Mouse (Mus musculus) heart, adult 2 months (tissue): ENCODE measurements around the gene Bri3bp. TPM values are rescaled to one million over a fixed set of nuclear protein-coding genes. Genes with fewer than 3 reads are reported as not detected.

Experiments
- DNase-seq, 2 experiments: peaks; one replicate each; pipeline ENCODE4 v3.0.0; 2021
- H3K27ac ChIP-seq: fragments of 200-600 bp; 2 replicates; pipeline ENCODE4 v1.8.1; 2022
- H3K27me3 ChIP-seq: fragments of 200-500 bp; 2 replicates; pipeline ENCODE4 v1.6.1; 2012; ENCODE audit warnings: mild to moderate bottlenecking, low read length, inconsistent platforms, mixed read lengths; ENCODE audit not compliant: control insufficient read depth, insufficient read depth
- H3K36me3 ChIP-seq: fragments of 200-500 bp; 2 replicates; pipeline ENCODE4 v1.6.1; 2012; ENCODE audit warnings: low read length, inconsistent platforms; ENCODE audit not compliant: control insufficient read depth, insufficient read depth
- H3K4me1 ChIP-seq: fragments of 200-500 bp; 2 replicates; pipeline ENCODE4 v1.6.1; 2011; ENCODE audit warnings: low read length; ENCODE audit not compliant: control insufficient read depth, insufficient read depth
- H3K4me3 ChIP-seq: fragments of 200-600 bp; 2 replicates; pipeline ENCODE4 v1.8.1; 2022
- H3K79me2 ChIP-seq: fragments of 200-500 bp; replicated peaks from 2 replicates; pipeline ENCODE4 v1.6.1; 2012; ENCODE audit warnings: mild to moderate bottlenecking, inconsistent platforms, low read length, moderate library complexity, mixed read lengths; ENCODE audit not compliant: control insufficient read depth, insufficient read depth
- H3K9ac ChIP-seq: fragments of 200-500 bp; 2 replicates; pipeline ENCODE4 v1.6.1; 2012; ENCODE audit warnings: low read depth, mild to moderate bottlenecking, control low read depth, inconsistent platforms, low read length, mixed read lengths
- CTCF ChIP-seq: fragments of 200-600 bp; IDR thresholded peaks from 2 replicates; pipeline ENCODE4 v1.8.1; 2022; ENCODE audit warnings: antibody characterized with exemption, mild to moderate bottlenecking, moderate library complexity
- EP300 ChIP-seq: fragments of 200-500 bp; IDR thresholded peaks from 2 replicates; pipeline ENCODE4 v1.6.1; 2011; ENCODE audit warnings: low read depth, low read length, control low read depth; ENCODE audit not compliant: insufficient read depth
- POLR2A ChIP-seq: fragments of 200-500 bp; IDR thresholded peaks from 2 replicates; pipeline ENCODE4 v1.6.1; 2011; ENCODE audit warnings: mild to moderate bottlenecking, low read depth, low read length, control low read depth; ENCODE audit not compliant: insufficient read depth
- WGBS: fragments of 180-500 bp; shearing (Covaris S2); methylation state at CpG from one replicate; pipeline ENCODE4 v1.1.7; 2018; 5-methylcytosine and 5-hydroxymethylcytosine counted together
- intact Hi-C: fragments of 180-260 bp; cut with DNase I; formaldehyde crosslinking; loops from one replicate; pipeline ENCODE4 v1.15.1; 2025
- microRNA-seq, 2 experiments: library from miRNA; unstranded; fragments of <30 nt; microRNA quantifications; one replicate each; pipeline ENCODE4 v1.2.0; 2021
- polyA plus RNA-seq: library from polyadenylated mRNA; depleted of rRNA; stranded (reverse); fragments of >200 nt; gene quantifications from 2 replicates; pipeline ENCODE4 v1.2.3, GENCODE M21; 2012; rRNA removed
- total RNA-seq, 2 experiments: library from RNA; stranded (reverse); gene quantifications; 2 replicates each; pipeline ENCODE4 v1.2.3; 2021

Bri3bp gene
- total and polyA plus RNA-seq, 3 experiments, result 31.4 to 52.4 (median 52.2) TPM

- intact Hi-C loops, result no loop called here
- H3K27ac ChIP-seq, result no peak overlapping the region
- H3K79me2 ChIP-seq, result no peaks in the 10 kb centered on the region
- no peaks in the 10 kb centered on the region for H3K36me3 ChIP-seq
- DNase-seq, result no peak
- WGBS, result 84% methylated on average over 15 of the region's 15 CpGs
- H3K9ac ChIP-seq, result no peak overlapping the region
- TF ChIP-seq POLR2A (no peak), EP300 (no peak), CTCF (no peak)
- H3K27me3 ChIP-seq, result no peaks in the 10 kb centered on the region
- H3K4me1 ChIP-seq, result no peaks in the 10 kb centered on the region
- H3K4me3 ChIP-seq, result no peak overlapping the region
These were observed 64.6 kb downstream of the Bri3bp start for GRCm38 (mm10) chr5:125505968-125506367.

DNA sequence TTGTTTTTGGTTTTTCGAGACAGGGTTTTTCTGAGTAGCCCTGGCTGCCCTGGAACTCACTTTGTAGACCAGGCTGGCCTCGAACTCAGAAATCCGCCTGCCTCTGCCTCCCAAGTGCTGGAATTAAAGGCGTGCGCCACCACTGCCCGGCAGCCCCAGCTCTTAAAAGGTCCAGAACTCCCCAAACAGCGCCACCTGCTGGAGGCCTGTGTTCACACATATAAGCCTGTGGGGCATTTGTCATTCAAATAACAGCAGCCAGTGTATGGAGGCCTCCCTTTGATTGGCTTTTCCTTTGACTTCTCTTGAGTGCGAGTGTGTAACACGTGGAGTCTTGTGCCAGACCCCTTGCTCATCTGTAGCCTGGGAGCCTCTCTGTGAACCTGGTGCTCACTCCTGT is 66.2 kb downstream of the Bri3bp start:
- Histone ChIP-seq H3K4me1 (no peaks in the 10 kb centered on the region), H3K36me3 (no peaks in the 10 kb centered on the region), H3K9ac (no peak overlapping the region), H3K27ac (no peak overlapping the region), H3K79me2 (no peaks in the 10 kb centered on the region), H3K27me3 (no peaks in the 10 kb centered on the region), H3K4me3 (no peak overlapping the region)
- 93% methylated on average over 9 of the region's 9 CpGs for WGBS
- DNase-seq, result no peak
- no peak for TF ChIP-seq EP300
- TF ChIP-seq CTCF, result peak; percentile 44
- no peak for TF ChIP-seq POLR2A
- intact Hi-C loops, result no loop called here

- Histone ChIP-seq H3K4me3 (no peak overlapping the region), H3K9ac (no peak overlapping the region), H3K4me1 (no peaks in the 10 kb centered on the region), H3K27ac (no peak overlapping the region), H3K79me2 (no peaks in the 10 kb centered on the region), H3K36me3 (no peaks in the 10 kb centered on the region), H3K27me3 (no peaks in the 10 kb centered on the region)
- 91% methylated on average over 10 of the region's 10 CpGs for WGBS
- TF ChIP-seq CTCF (no peak), POLR2A (no peak), EP300 (no peak)
- intact Hi-C loops, result no loop called here
- DNase-seq, result no peak
These were observed 66.6 kb downstream of the Bri3bp start for GRCm38 (mm10) chr5:125508006-125508405.

- Histone ChIP-seq H3K9ac (no peak overlapping the region), H3K79me2 (no peaks in the 10 kb centered on the region), H3K4me3 (no peak overlapping the region), H3K27ac (no peak overlapping the region), H3K36me3 (no peaks in the 10 kb centered on the region), H3K4me1 (no peaks in the 10 kb centered on the region), H3K27me3 (no peaks in the 10 kb centered on the region)
- TF ChIP-seq EP300 (no peak), CTCF (peak; percentile 83)
- intact Hi-C loops, result no loop called here
- DNase-seq, result no peak
- 59% methylated on average over 5 of the region's 5 CpGs for WGBS
These were observed 68.2 kb downstream of the Bri3bp start for GRCm38 (mm10) chr5:125509541-125509940.

Small RNA genes within 50 kb of the gene (microRNA-seq; reads per million reads assigned to microRNA genes)
- gene Gm27551, result 0 reads per million in 2 experiments

Other genes starting within 250 kb of the Bri3bp start
- gene Scarb1, start 100.5 kb upstream of the Bri3bp start, total RNA-seq, result 10 to 100 TPM; 23.6 to 27.8 TPM
- 55.5 and 77.5 TPM in 2 replicates for gene Scarb1, start 100.5 kb upstream of the Bri3bp start, polyA plus RNA-seq
- under 1 TPM in 1 of 2 experiments, not detected in 1; 0.21 TPM for gene Gm10382, start 52.2 kb upstream of the Bri3bp start, total RNA-seq
- 0.12 and 0.23 TPM in 2 replicates for gene Gm10382, start 52.2 kb upstream of the Bri3bp start, polyA plus RNA-seq
- 1,000 to 10,000 TPM in 1 of 2 experiments, 100 to 1,000 TPM in 1; 894 to 1,473 TPM for gene Ubc, start 51.4 kb upstream of the Bri3bp start, total RNA-seq
- gene Ubc, start 51.4 kb upstream of the Bri3bp start, polyA plus RNA-seq, result 664 and 1,033 TPM in 2 replicates
- 10 to 100 TPM; 11.1 to 12.4 TPM for gene Dhx37, start 7.4 kb upstream of the Bri3bp start, total RNA-seq
- 14.8 and 15.7 TPM in 2 replicates for gene Dhx37, start 7.4 kb upstream of the Bri3bp start, polyA plus RNA-seq
- 1 to 10 TPM; 3.3 to 3.9 TPM for gene Aacs, start 34.2 kb downstream of the Bri3bp start, total RNA-seq
- gene Aacs, start 34.2 kb downstream of the Bri3bp start, polyA plus RNA-seq, result 9.8 and 17.7 TPM in 2 replicates
- not detected for gene Tmem132b, start 90.2 kb downstream of the Bri3bp start, total RNA-seq
- not detected in 2 replicates for gene Tmem132b, start 90.2 kb downstream of the Bri3bp start, polyA plus RNA-seq